Mouse (Mus musculus): ENCODE results near the gene Clcn7.

The Clcn7 gene

GRCm38 (mm10) chr17:25127079-25127478 lies 6.1 kb upstream of the Clcn7 start:
- DNase-seq (ENCODE audit: extremely low read depth, low read depth), result no peak

- DNase-seq (ENCODE audit: extremely low read depth, low read depth), result no peak
These were observed 5.5 kb upstream of the Clcn7 start for GRCm38 (mm10) chr17:25127681-25128080.

GRCm38 (mm10) chr17:25130060-25130459 lies 3.1 kb upstream of the Clcn7 start:
- DNase-seq (ENCODE audit: extremely low read depth, low read depth), result no peak

- no peak for DNase-seq (ENCODE audit: extremely low read depth, low read depth)
These were observed 2.4 kb downstream of the Clcn7 start for GRCm38 (mm10) chr17:25135622-25136021.

- no peak for DNase-seq (ENCODE audit: extremely low read depth, low read depth)
These were observed 5.6 kb downstream of the Clcn7 start for GRCm38 (mm10) chr17:25138803-25139202.

GRCm38 (mm10) chr17:25139960-25140359 lies 6.8 kb downstream of the Clcn7 start:
- no peak for DNase-seq (ENCODE audit: extremely low read depth, low read depth)

GRCm38 (mm10) chr17:25162161-25162560 lies 29.0 kb downstream of the Clcn7 start, which contains the start of gene Ccdc154:
Ccdc154 (plus strand) TSS chr17:25162461.
- no peak for DNase-seq (ENCODE audit: extremely low read depth, low read depth)

GRCm38 (mm10) chr17:25163387-25163786 lies 30.2 kb downstream of the Clcn7 start:
- no peak for DNase-seq (ENCODE audit: extremely low read depth, low read depth)

- no peak for DNase-seq (ENCODE audit: extremely low read depth, low read depth)
These were observed 31.6 kb downstream of the Clcn7 start for GRCm38 (mm10) chr17:25164770-25165169.

- no peak for DNase-seq (ENCODE audit: extremely low read depth, low read depth)
These were observed 32.9 kb downstream of the Clcn7 start for GRCm38 (mm10) chr17:25165970-25166671.

- DNase-seq (ENCODE audit: extremely low read depth, low read depth), result no peak
These were observed 36.5 kb downstream of the Clcn7 start for GRCm38 (mm10) chr17:25169706-25170105.

GRCm38 (mm10) chr17:25172558-25172957 lies 39.4 kb downstream of the Clcn7 start:
- DNase-seq (ENCODE audit: extremely low read depth, low read depth), result no peak

GRCm38 (mm10) chr17:25175411-25175810 lies 42.2 kb downstream of the Clcn7 start, which contains the start of gene Gm38655:
Gm38655 (minus strand) TSS chr17:25175471.
- no peak for DNase-seq (ENCODE audit: extremely low read depth, low read depth)

- peak; percentile 8 for DNase-seq (ENCODE audit: extremely low read depth, low read depth)
These were observed 50.0 kb downstream of the Clcn7 start for GRCm38 (mm10) chr17:25183232-25183631.

GRCm38 (mm10) chr17:25184129-25184691 lies 51.0 kb downstream of the Clcn7 start, which contains the start of gene BC003965:
BC003965 (plus strand) TSS chr17:25184554.
- peak; percentile 98 for DNase-seq (ENCODE audit: extremely low read depth, low read depth)

- DNase-seq (ENCODE audit: extremely low read depth, low read depth), result peak; percentile 41
These were observed 51.8 kb downstream of the Clcn7 start for GRCm38 (mm10) chr17:25184961-25185360.

GRCm38 (mm10) chr17:25187784-25188149 lies 54.6 kb downstream of the Clcn7 start:
- peak; percentile 12 for DNase-seq (ENCODE audit: extremely low read depth, low read depth)

- no peak for DNase-seq (ENCODE audit: extremely low read depth, low read depth)
These were observed 55.2 kb downstream of the Clcn7 start, which contains the start of gene Unkl for GRCm38 (mm10) chr17:25188150-25189031. Unkl (plus strand) TSS chr17:25188397.

GRCm38 (mm10) chr17:25189091-25189490 lies 55.9 kb downstream of the Clcn7 start:
- no peak for DNase-seq (ENCODE audit: extremely low read depth, low read depth)

GRCm38 (mm10) chr17:25202401-25202800 lies 69.2 kb downstream of the Clcn7 start:
- DNase-seq (ENCODE audit: extremely low read depth, low read depth), result no peak

GRCm38 (mm10) chr17:25210006-25210405 lies 76.8 kb downstream of the Clcn7 start:
- no peak for DNase-seq (ENCODE audit: extremely low read depth, low read depth)
